ENCODE assay signal across 12 mouse cellular contexts in the genomic region with DNA sequence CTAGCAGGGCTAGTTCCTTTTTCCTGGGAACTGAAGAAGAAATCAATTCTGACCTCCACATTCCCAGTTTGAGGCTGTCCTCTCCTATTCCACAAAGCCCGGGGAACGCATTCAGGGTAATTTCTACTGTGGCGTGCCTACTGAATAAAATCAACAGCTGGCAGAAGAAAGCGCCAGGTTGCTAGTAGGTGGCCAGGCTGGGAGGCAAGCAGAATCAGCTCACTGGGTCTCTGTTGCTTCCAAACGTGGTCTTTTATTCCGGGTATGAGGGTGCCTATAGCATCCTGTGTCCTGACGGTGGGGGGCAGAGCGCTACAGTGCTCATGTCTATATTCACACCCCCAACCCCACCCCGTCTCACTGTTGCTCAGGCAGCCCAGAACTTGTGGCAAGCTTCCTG.
"Had no signal": no experiment of that assay in that cellular context is flagged by ENCODE, and none has a peak within 500 bp of the region (broad histone marks: within the 10 kb centered on the region; RNA-seq: fewer than 3 reads in every experiment).

No protein-coding gene starts in this region.

- DNase-seq: midbrain, embryonic 14.5 days; retina, postnatal 1 day; right cerebral cortex, adult 18-20 months; right cerebral cortex, postnatal 4 days; spleen, adult 18-20 months; thymus, adult 18-20 months had no signal

- H3K4me3 ChIP-seq: midbrain, embryonic 10.5 days; midbrain, embryonic 12.5 days; myocyte; neural tube, embryonic 13.5 days; neural tube, embryonic 15.5 days had no signal

- H3K27ac ChIP-seq: midbrain, embryonic 10.5 days; midbrain, embryonic 12.5 days; neural tube, embryonic 13.5 days; neural tube, embryonic 15.5 days had no signal

- ATAC-seq: midbrain, embryonic 16.5 days had no signal
